Mouse (Mus musculus): ENCODE data around the gene Tulp4.

Gene Tulp4

DNA sequence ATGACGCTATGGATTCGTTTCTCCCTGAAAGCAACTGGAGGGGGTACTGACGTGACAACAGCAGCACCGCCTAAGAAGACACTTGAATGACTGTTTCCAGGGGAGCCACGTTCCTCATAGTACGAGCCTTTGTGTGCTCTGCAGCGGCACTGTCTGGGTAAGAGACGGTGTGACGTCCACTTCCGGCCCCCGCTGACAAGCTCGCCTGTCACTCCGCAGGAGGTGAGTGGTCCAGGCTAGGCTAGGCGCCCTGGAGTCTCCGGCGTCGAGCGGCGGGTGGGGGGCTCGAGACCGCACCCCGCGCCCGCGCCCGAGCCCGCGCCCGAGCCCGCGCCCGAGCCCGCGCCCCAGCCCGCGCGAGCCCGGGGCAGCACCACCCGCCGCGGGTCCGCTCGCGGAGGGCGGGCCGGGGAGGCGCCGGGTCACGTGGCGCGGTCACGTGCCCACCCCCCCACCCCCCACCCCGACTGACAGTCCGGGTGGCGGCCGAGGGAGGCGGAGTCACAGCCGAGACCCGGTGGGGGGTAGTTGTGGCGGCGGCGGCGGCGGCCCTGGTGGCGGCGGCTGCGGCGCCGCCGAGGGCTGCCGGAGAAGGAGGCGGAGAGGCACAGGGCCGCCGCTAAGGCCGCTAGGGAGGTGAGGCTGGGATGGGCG lies at the start of gene Tulp4:
Tulp4 (plus strand) TSS at position 77 of the 654 bp plus-strand sequence.
- DNase-seq (ENCODE audit: low read depth, low spot score) = peak; percentile 93

GRCm38 (mm10) chr17:6062793-6063192 lies 43.4 kb upstream of the Tulp4 start:
- DNase-seq (ENCODE audit: low read depth, low spot score) = no peak

GRCm38 (mm10) chr17:6063532-6063931 lies 42.7 kb upstream of the Tulp4 start:
- DNase-seq (ENCODE audit: low read depth, low spot score) = no peak

GRCm38 (mm10) chr17:6066021-6066420 lies 40.2 kb upstream of the Tulp4 start:
- DNase-seq (ENCODE audit: low read depth, low spot score) = no peak

- DNase-seq (ENCODE audit: low read depth, low spot score) = no peak
Measured at GRCm38 (mm10) chr17:6067613-6068012, 38.6 kb upstream of the Tulp4 start.

DNA sequence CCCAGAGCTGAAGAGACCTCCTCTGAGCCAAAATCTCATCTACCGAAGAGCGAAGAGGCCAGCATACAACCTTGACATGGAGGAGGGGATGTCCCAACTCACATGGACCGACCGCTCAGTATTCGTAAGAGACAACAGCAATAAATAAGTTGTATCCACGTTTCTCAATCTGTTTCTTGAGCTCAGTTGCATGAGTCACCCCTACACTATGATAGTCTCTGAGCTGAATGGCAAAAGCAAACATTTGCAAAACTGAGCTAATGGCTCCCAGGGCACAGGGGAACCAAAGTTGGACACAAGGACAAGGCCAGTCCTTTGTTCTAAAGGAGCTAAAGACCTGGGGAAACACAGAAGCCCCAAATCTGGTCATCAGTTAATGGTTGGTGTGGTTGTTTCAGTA lies 36.4 kb upstream of the Tulp4 start:
- DNase-seq (ENCODE audit: low read depth, low spot score) = no peak

DNA sequence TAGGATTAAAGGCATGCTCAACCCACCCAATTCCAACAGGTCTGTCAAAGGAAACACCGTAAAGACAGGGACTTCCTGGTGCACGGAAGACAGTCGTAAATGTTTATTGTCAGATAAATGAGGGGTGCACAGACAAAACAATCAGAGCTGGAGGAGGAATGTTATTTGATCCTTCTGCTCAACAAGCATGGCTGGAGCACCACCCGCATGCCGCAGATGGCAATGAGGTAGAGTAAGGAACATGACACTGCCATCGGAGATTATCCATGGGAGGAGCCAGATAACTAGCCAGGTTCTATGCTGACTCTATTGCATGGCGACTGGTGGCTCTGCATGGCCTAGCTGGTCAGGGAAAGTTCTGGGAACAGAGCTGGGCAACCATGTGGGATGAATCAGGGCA lies 32.8 kb upstream of the Tulp4 start:
- DNase-seq (ENCODE audit: low read depth, low spot score) = no peak

DNA sequence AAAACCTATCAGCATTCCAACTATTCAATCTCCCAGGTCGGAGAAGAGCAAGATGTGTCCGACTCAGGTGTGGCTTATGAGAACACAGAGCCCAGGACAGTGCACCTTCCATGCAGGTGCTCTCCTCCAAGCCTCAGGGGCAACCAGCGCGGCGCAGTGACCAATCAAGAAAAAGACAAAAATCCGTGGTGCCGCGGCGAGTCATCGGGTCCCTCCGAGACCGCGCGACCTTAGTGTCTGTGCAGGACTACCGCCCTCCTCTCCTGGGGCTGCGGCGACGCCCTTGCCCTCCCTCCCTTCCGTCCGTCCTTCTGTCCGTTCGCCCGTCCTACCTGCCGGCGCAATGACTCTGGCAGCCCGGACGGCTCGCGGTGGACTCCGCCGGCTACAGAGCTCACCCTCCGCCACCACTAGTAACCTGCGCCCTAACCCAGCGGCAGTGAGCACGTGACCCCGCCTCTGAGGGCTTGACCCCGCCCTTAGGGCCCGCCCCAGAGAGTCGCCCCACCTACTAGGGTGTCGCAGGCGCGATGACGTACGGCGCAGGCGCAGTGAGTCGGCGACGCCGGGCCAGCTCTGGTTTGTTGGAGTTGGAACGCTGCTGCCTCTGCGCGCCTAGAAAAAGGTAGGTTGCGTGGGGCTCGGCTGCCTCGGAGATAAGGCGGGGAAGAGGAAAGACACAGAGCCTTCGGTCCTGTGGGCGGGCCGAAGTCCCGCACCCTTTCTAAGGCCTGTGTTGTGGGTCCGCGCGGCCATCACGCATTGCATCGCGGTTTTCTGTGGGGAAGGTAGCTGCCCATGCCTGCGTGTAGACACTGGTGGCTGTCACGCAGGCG lies 26.7 kb upstream of the Tulp4 start, which contains the start of the genes Serac1 and Gtf2h5:
Serac1 (minus strand) TSS at position 455 of the 836 bp plus-strand sequence.
Gtf2h5 (plus strand) TSS at position 500 of the 836 bp plus-strand sequence.
- DNase-seq (ENCODE audit: low read depth, low spot score) = peak; percentile 94

GRCm38 (mm10) chr17:6083323-6083890 lies 22.8 kb upstream of the Tulp4 start:
- peak; percentile 39 for DNase-seq (ENCODE audit: low read depth, low spot score)

- DNase-seq (ENCODE audit: low read depth, low spot score) = no peak
Measured at GRCm38 (mm10) chr17:6091604-6092003, 14.6 kb upstream of the Tulp4 start.

- DNase-seq (ENCODE audit: low read depth, low spot score) = no peak
Measured at GRCm38 (mm10) chr17:6095579-6095978, 10.7 kb upstream of the Tulp4 start.

GRCm38 (mm10) chr17:6097884-6098283 lies 8.4 kb upstream of the Tulp4 start:
- DNase-seq (ENCODE audit: low read depth, low spot score) = no peak

GRCm38 (mm10) chr17:6102287-6102686 lies 4.0 kb upstream of the Tulp4 start:
- no peak for DNase-seq (ENCODE audit: low read depth, low spot score)

GRCm38 (mm10) chr17:6103566-6103965 lies 2.7 kb upstream of the Tulp4 start:
- no peak for DNase-seq (ENCODE audit: low read depth, low spot score)

- no peak for DNase-seq (ENCODE audit: low read depth, low spot score)
Measured at GRCm38 (mm10) chr17:6107015-6107601, 871 bp downstream of the Tulp4 start.

DNA sequence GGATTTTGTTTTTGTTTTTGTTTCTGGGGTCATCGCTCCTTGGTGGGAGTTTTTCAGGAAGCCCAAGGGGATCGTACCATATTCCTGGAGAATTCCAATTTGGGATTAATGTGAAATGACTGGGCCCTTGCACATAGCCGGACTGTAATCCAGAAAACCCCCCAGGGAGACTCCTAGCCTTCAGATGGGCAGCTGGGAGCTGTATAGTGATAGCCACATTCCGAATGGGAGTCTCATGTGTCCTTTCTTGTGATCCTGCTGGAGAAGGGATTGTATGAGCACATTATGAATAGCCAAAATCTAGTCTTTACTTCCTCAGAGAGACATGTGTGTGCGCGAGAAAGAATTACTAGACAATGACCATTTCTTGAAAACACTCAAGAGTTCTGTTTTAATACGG lies 1.9 kb downstream of the Tulp4 start:
- DNase-seq (ENCODE audit: low read depth, low spot score) = no peak

DNA sequence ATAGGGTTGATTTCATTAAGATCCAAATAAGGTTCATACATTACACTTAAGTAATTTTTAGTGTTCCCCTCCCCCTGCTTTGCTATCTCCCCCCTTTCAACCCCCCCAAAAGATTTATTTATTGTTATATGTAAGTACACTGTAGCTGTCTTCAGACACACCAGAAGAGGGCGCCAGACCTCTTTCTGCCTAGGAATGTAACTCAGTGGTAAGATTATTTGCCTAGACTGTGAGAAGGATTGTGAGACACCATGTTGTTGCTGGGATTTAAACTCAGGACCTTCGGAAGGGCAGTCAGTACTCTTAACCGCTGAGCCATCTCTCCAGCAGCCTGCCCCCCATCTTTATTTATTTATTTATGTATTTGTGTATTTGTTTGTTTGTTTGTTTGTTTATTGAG lies 4.7 kb downstream of the Tulp4 start:
- no peak for DNase-seq (ENCODE audit: low read depth, low spot score)

- no peak for DNase-seq (ENCODE audit: low read depth, low spot score)
Measured at GRCm38 (mm10) chr17:6113653-6114052, 7.4 kb downstream of the Tulp4 start.

GRCm38 (mm10) chr17:6115085-6115484 lies 8.8 kb downstream of the Tulp4 start:
- no peak for DNase-seq (ENCODE audit: low read depth, low spot score)

- DNase-seq (ENCODE audit: low read depth, low spot score) = no peak
Measured at GRCm38 (mm10) chr17:6117148-6117725, 11.0 kb downstream of the Tulp4 start.

GRCm38 (mm10) chr17:6117917-6118316 lies 11.7 kb downstream of the Tulp4 start:
- no peak for DNase-seq (ENCODE audit: low read depth, low spot score)

DNA sequence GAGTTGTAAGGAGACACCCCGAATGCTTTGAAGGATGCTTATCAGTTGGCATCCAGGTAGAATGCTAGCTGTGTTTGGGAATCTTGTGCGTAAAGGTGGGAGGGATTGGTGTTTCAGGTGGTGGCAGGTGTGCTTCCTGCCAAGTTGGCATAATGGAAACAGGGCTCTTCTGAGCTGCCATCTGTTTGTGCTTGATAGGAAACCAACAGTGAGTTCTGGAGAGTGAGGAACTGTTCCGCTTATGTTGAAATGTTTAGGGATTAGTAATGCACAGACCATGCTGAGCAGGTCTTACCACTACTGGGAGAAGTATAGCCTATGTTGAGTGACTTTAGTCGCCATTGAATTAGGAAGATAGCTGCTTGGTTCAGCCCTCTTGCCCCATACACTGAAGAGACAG lies 12.6 kb downstream of the Tulp4 start:
- no peak for DNase-seq (ENCODE audit: low read depth, low spot score)
